Mouse (Mus musculus) intestine, embryonic 16.5 days (tissue): Measurements from ENCODE around the gene Pole3. TPM values are rescaled to one million over a fixed set of nuclear protein-coding genes. Genes with fewer than 3 reads are reported as not detected.
A peak's percentile ranks its signal among the peaks of the same experiment; 100 is the strongest.
"Not testable (repeated sequence)": the region's sequence is repeated elsewhere in the genome, so short reads cannot be mapped to it uniquely, and the experiment has no call there.

Source experiments
- ATAC-seq: fragments of 200-750 bp; cut with Nextera tagmentation; 2 replicates; pipeline ENCODE4 v1.8.0; 2017; ENCODE audit warnings: moderate TSS enrichment, moderate library complexity
- H3K27ac ChIP-seq: fragments of 300-500 bp; sonication (generic); 2 replicates; pipeline ENCODE4 v1.5.1; 2014; ENCODE audit warnings: mild to moderate bottlenecking, low read length
- H3K27me3 ChIP-seq: fragments of 300-500 bp; sonication (generic); replicated peaks from 2 replicates; pipeline ENCODE4 v1.6.1; 2014; ENCODE audit warnings: low read length, control low read depth, mixed read lengths; ENCODE audit not compliant: control insufficient read depth, insufficient read depth
- H3K36me3 ChIP-seq: fragments of 300-500 bp; sonication (generic); 2 replicates; pipeline ENCODE4 v1.6.1; 2014; ENCODE audit warnings: low read length, control low read depth; ENCODE audit not compliant: control insufficient read depth, insufficient read depth
- H3K4me1 ChIP-seq: fragments of 300-500 bp; sonication (generic); 2 replicates; pipeline ENCODE4 v1.6.1; 2014; ENCODE audit warnings: low read length, control low read depth, mixed read lengths; ENCODE audit not compliant: control insufficient read depth, insufficient read depth
- H3K4me2 ChIP-seq: fragments of 300-500 bp; sonication (generic); 2 replicates; pipeline ENCODE4 v1.6.1; 2014; ENCODE audit warnings: low read depth, low read length, control low read depth
- H3K4me3 ChIP-seq: fragments of 300-500 bp; sonication (generic); 2 replicates; pipeline ENCODE4 v1.5.1; 2014; ENCODE audit warnings: mild to moderate bottlenecking, low read length
- H3K9ac ChIP-seq: fragments of 300-500 bp; sonication (generic); 2 replicates; pipeline ENCODE4 v1.6.1; 2014; ENCODE audit warnings: low read depth, low read length
- H3K9me3 ChIP-seq: fragments of 300-500 bp; sonication (generic); 2 replicates; pipeline ENCODE4 v1.6.1; 2016; ENCODE audit warnings: low read length, control low read depth; ENCODE audit not compliant: control insufficient read depth
- WGBS: fragments of 180-500 bp; shearing (Covaris S2); extraction: QIAGEN DNeasy Blood & Tissue Kit; methylation state at CpG from one replicate; pipeline ENCODE4 v1.1.7; 2014; 5-methylcytosine and 5-hydroxymethylcytosine counted together
- polyA plus RNA-seq: library from polyadenylated mRNA; unstranded; fragments of >200 nt; fragmentation: Nextera tagmentation; extraction: Ambion mirVana; gene quantifications from 2 replicates; pipeline ENCODE4 v1.2.1, GENCODE M21; 2015

The Pole3 gene
- polyA plus RNA-seq, 1 experiment from 2014 or later, result 67.5 TPM

DNA sequence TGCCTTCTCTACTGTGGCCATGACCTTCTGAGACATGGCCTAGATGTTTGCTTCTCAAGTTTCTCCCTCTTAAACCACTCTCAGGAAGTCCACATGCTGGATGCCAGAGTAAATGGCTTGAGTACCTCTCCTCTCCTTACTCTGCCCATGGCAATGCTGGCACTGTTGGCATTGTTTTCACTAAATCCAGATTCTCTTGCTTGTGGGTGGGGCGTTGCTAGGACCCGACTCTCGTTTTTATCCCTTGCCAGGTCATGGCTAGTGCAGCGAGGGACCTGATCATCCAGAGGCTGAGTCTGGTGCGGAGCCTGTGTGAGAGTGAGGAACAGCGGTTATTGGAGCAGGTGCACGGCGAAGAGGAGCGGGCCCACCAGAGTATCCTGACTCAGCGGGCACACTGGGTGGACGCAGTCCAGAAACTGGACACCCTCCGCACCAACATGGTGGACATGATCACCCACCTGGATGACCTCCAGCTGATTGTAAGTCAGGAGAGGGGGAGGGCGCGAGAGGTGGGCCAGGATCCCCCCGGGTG is 38.6 kb downstream of the Pole3 start:
- no peak overlapping the region for H3K4me2 ChIP-seq
- H3K27ac ChIP-seq, result no peak overlapping the region
- H3K36me3 ChIP-seq, result no peaks in the 10 kb centered on the region
- H3K27me3 ChIP-seq, result no peaks in the 10 kb centered on the region
- no peaks in the 10 kb centered on the region for H3K9me3 ChIP-seq
- ATAC-seq, result no peak
- WGBS, result 92% methylated on average over 15 of the region's 15 CpGs
- no peak overlapping the region for H3K4me3 ChIP-seq
- peaks cover 3% of the 10 kb centered on the region; the same call in 1 of the 2 replicates for H3K4me1 ChIP-seq
- H3K9ac ChIP-seq, result no peak overlapping the region

- Histone ChIP-seq H3K27me3 (no peaks in the 10 kb centered on the region), H3K36me3 (no peaks in the 10 kb centered on the region), H3K4me2 (no peak overlapping the region), H3K9me3 (no peaks in the 10 kb centered on the region), H3K4me3 (no peak overlapping the region), H3K4me1 (peaks cover 3% of the 10 kb centered on the region; the same call in 1 of the 2 replicates), H3K9ac (no peak overlapping the region), H3K27ac (peak overlapping the region; percentile 50; the same call in 1 of the 2 replicates)
- WGBS, result 71% methylated on average over 8 of the region's 8 CpGs
- ATAC-seq, result peak; percentile 51
Measured at GRCm38 (mm10) chr4:62485450-62486161, 39.3 kb downstream of the Pole3 start.

- no peak for ATAC-seq
- peaks cover 3% of the 10 kb centered on the region; the same call in 1 of the 2 replicates for H3K4me1 ChIP-seq
- WGBS, result 78% methylated on average over 3 of the region's 3 CpGs
- H3K27ac ChIP-seq, result peak overlapping the region; percentile 50; the same call in 1 of the 2 replicates
- no peaks in the 10 kb centered on the region for H3K9me3 ChIP-seq
- no peak overlapping the region for H3K9ac ChIP-seq
- H3K4me3 ChIP-seq, result no peak overlapping the region
- no peak overlapping the region for H3K4me2 ChIP-seq
- no peaks in the 10 kb centered on the region for H3K36me3 ChIP-seq
- no peaks in the 10 kb centered on the region for H3K27me3 ChIP-seq
Measured at GRCm38 (mm10) chr4:62484928-62485327, 39.9 kb downstream of the Pole3 start.

DNA sequence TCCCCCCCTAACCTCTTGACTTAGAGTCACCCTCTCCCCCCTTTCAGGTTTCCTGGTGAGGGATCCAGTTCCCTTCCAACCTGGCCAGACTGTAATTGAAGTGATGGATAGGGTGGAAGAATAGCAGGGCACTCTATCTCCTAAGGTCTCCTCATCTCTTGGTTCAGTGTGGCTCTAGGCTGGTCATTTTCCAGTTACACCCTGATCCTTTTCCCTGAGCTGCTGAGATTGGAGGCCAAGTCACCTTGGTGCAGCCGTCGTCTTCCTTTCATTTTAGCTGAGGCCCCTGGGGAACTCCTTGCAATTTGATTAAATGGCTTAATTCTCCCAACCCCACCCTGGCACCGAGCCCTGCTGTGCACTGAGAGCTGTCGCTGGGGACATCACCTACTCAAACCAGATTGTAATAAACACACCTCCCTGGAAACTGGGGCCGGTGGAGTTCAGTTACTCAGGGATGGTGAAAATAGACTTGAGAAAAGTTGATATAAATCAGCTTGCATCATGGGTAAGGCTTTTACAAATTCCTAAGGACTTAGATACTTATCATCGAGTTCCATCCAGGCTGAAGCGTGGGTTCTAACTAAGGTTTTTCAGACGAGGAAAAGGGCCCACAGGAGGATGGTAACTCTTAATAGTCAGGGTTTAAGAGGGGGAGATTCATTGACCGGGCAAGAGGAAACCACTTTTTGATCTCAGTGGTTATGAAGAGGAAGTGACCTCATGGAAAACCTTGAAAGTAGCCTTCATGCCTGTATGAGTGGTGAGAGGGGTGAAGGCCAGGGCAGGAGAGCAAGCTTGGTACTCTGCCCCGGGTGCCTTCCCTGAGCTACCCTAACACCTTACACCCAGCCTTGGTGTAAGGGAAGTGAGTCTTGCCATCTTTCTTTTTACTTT is 43.9 kb downstream of the Pole3 start:
- Histone ChIP-seq H3K9ac (peak overlapping the region; percentile 27; the same call in 1 of the 2 replicates), H3K36me3 (no peaks in the 10 kb centered on the region), H3K9me3 (no peaks in the 10 kb centered on the region), H3K4me2 (peak overlapping the region; percentile 81), H3K4me1 (peaks cover 3% of the 10 kb centered on the region; the same call in 1 of the 2 replicates), H3K4me3 (peak overlapping the region; percentile 52), H3K27ac (peak overlapping the region; percentile 22; the same call in 1 of the 2 replicates), H3K27me3 (no peaks in the 10 kb centered on the region)
- ATAC-seq, result peak; percentile 2; the same call in 1 of the 2 replicates
- 28% methylated on average over 10 of the region's 10 CpGs for WGBS

DNA sequence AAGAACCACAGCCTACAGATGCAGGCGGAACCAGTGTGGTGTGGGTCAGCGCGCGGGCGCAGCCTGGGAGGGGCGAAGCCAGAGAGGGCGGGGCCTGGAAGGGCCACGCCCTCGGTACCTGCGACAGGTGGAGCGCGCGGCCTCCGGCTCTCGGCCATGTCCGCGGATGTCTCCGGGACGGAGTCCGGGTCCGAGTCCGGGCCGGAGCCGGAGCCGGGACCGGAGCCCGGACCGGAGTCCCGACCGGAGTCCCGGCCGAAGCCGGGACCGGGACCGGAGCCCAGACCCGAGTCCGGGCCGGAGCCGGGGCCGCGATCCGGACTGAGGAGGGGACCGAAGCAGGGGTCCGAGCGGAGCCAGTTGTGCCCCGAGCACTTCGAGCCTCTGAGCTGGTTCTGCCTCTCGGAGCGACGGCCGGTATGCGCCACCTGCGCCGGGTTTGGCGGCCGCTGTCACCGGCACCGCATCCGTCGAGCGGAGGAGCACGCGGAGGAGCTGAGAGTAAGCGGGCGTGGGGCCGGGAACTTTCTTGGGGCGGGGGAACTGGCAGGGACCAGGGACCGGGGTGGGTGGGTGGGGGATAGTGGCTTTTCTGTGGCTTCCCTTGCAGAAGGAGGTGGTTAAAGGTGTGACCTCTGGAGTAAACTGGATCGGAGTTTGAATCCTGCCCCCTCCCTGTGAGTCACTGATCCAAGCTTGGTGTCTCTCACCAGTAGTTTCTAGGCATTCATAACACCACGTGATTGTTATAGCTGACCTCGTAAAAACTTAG is 44.7 kb downstream of the Pole3 start, which contains the start of gene Bspry:
TSS of gene Bspry (plus strand) at position 117 of the 772 bp plus-strand sequence.
- no peaks in the 10 kb centered on the region for H3K27me3 ChIP-seq
- peaks cover under 1% of the 10 kb centered on the region; the same call in 1 of the 2 replicates for H3K4me1 ChIP-seq
- peak within 1 kb of the TSS; percentile 22; the same call in 1 of the 2 replicates for H3K27ac ChIP-seq
- peak; percentile 89 for ATAC-seq
- H3K4me3 ChIP-seq, result peak within 1 kb of the TSS; percentile 52
- H3K36me3 ChIP-seq, result no peaks in the 10 kb centered on the region
- H3K4me2 ChIP-seq, result peak within 1 kb of the TSS; percentile 81
- H3K9me3 ChIP-seq, result no peaks in the 10 kb centered on the region
- WGBS, result under 1% methylated on average over 71 of the region's 71 CpGs
- peak within 1 kb of the TSS; percentile 64 for H3K9ac ChIP-seq

- H3K9ac ChIP-seq, result peak overlapping the region; percentile 64
- H3K36me3 ChIP-seq, H3K9me3 ChIP-seq, H3K27me3 ChIP-seq, H3K4me1 ChIP-seq, H3K27ac ChIP-seq, ATAC-seq: not testable (repeated sequence)
- 12% methylated on average over 11 of the region's 11 CpGs for WGBS
- H3K4me3 ChIP-seq, result peak overlapping the region; percentile 52
- H3K4me2 ChIP-seq, result peak overlapping the region; percentile 81
Measured at GRCm38 (mm10) chr4:62479593-62479936, 45.3 kb downstream of the Pole3 start.

DNA sequence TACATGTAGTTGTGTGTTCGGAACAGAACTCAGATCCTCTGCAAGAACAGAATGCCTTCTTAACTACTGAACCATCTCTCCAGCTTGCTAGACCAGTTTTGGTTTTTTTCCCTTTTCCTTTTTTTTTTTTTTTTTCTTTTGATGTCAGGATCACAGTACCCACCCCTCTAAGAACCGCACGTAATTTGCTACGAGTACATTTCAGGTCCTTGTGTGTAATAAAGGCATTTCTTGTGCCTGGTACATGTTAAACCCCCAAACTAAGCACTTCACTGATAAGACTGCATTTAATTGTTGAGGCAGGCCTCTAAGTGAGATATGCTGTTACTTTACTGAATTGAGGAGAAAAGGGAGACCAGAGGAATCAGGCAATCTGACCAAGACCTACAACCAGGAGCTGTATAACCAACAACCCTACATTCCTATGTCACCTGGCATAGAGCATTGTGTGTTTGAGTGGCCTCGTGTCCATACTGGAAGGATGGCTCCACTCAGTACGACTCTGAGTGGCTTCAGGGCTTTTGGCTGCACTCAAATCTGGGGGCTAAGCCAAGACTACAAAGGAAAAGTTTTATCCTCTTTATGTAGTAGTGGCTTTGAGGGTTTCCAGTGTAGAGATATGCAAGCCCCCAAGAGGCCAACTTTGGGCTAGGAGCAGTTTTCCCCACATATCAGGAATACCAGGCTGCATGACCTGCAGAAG is 47.2 kb downstream of the Pole3 start:
- 57% methylated on average over 6 of the region's 6 CpGs for WGBS
- no peak for ATAC-seq

GRCm38 (mm10) chr4:62475793-62476192 is 49.1 kb downstream of the Pole3 start:
- Histone ChIP-seq H3K36me3 (no peaks in the 10 kb centered on the region), H3K27ac (peak overlapping the region; percentile 62), H3K27me3 (no peaks in the 10 kb centered on the region), H3K4me2 (no peak overlapping the region), H3K4me1 (no peaks in the 10 kb centered on the region), H3K9me3 (no peaks in the 10 kb centered on the region), H3K9ac (no peak overlapping the region), H3K4me3 (no peak overlapping the region)
- WGBS, result 56% methylated on average over 6 of the region's 6 CpGs
- ATAC-seq, result peak; percentile 36; the same call in 1 of the 2 replicates

More for the DNA sequence above, 47.2 kb downstream of the Pole3 start:
- Histone ChIP-seq H3K4me3 (no peak overlapping the region), H3K27me3 (no peaks in the 10 kb centered on the region), H3K4me1 (no peaks in the 10 kb centered on the region), H3K9ac (no peak overlapping the region), H3K36me3 (no peaks in the 10 kb centered on the region), H3K4me2 (no peak overlapping the region), H3K27ac (peak overlapping the region; percentile 49; the same call in 1 of the 2 replicates), H3K9me3 (no peaks in the 10 kb centered on the region)
